Mouse (Mus musculus) cerebellum, adult 11 months (tissue): ENCODE data around the gene Myo9b.

ENCODE experiments used
- DNase-seq: peaks from one replicate; pipeline ENCODE4 v3.0.0; 2022

Gene Myo9b

GRCm38 (mm10) chr8:71368366-71368765 lies 95.9 kb downstream of the Myo9b start:
- no peak for DNase-seq

GRCm38 (mm10) chr8:71369040-71369718 lies 96.7 kb downstream of the Myo9b start:
- DNase-seq = no peak

GRCm38 (mm10) chr8:71370711-71371235 lies 98.3 kb downstream of the Myo9b start:
- DNase-seq = no peak

GRCm38 (mm10) chr8:71371236-71371848 lies 98.8 kb downstream of the Myo9b start, which contains the start of gene Ocel1:
Ocel1 (plus strand) TSS chr8:71371298.
- DNase-seq = peak; percentile 95

- no peak for DNase-seq
Measured at GRCm38 (mm10) chr8:71372427-71372826, 99.9 kb downstream of the Myo9b start.

- no peak for DNase-seq
Measured at GRCm38 (mm10) chr8:71373000-71373399, 100.5 kb downstream of the Myo9b start.

- DNase-seq = no peak
Measured at GRCm38 (mm10) chr8:71374616-71375206, 102.2 kb downstream of the Myo9b start.

- DNase-seq = peak; percentile 85
Measured at GRCm38 (mm10) chr8:71375581-71376422, 103.3 kb downstream of the Myo9b start.

GRCm38 (mm10) chr8:71376423-71377030 lies 104.0 kb downstream of the Myo9b start:
- DNase-seq = no peak

GRCm38 (mm10) chr8:71379008-71379407 lies 106.5 kb downstream of the Myo9b start:
- no peak for DNase-seq

GRCm38 (mm10) chr8:71379512-71380075 lies 107.1 kb downstream of the Myo9b start:
- DNase-seq = no peak

GRCm38 (mm10) chr8:71380178-71381171 lies 108.0 kb downstream of the Myo9b start:
- no peak for DNase-seq

GRCm38 (mm10) chr8:71381421-71381970 lies 109.0 kb downstream of the Myo9b start, which contains the start of gene Nr2f6:
Nr2f6 (minus strand) TSS chr8:71381960.
- peak; percentile 65 for DNase-seq

- DNase-seq = peak; percentile 81
Measured at GRCm38 (mm10) chr8:71381971-71382961, 109.8 kb downstream of the Myo9b start.

GRCm38 (mm10) chr8:71383396-71383795 lies 110.9 kb downstream of the Myo9b start:
- no peak for DNase-seq

- no peak for DNase-seq
Measured at GRCm38 (mm10) chr8:71383860-71384259, 111.3 kb downstream of the Myo9b start.

- DNase-seq = no peak
Measured at GRCm38 (mm10) chr8:71385212-71385835, 112.8 kb downstream of the Myo9b start.

- DNase-seq = no peak
Measured at GRCm38 (mm10) chr8:71388267-71388666, 115.8 kb downstream of the Myo9b start.

GRCm38 (mm10) chr8:71391696-71392095 lies 119.2 kb downstream of the Myo9b start:
- DNase-seq = no peak
